Mouse (Mus musculus) left cerebral cortex, postnatal 25 days (tissue): Measurements from ENCODE around the gene Sox13. TPM values are rescaled to one million over a fixed set of nuclear protein-coding genes. Genes with fewer than 3 reads are reported as not detected.
A peak's percentile ranks its signal among the peaks of the same experiment; 100 is the strongest.

Source experiments
- DNase-seq, 2 experiments: peaks; one replicate each; pipeline ENCODE4 v3.0.0; 2022; ENCODE audit warnings: low spot score in 2 of 2, mixed read lengths in 1 of 2
- intact Hi-C: fragments of 180-260 bp; cut with DNase I; formaldehyde crosslinking; loops from one replicate; pipeline ENCODE4 v1.15.1; 2025
- total RNA-seq, 2 experiments: library from RNA; stranded (reverse); gene quantifications; 2 replicates each; pipeline ENCODE4 v1.2.3; 2021

The Sox13 gene
- total RNA-seq: 10 to 100 TPM in 1 of 2 experiments, 1 to 10 TPM in 1; 7.6 to 11.0 TPM

DNA sequence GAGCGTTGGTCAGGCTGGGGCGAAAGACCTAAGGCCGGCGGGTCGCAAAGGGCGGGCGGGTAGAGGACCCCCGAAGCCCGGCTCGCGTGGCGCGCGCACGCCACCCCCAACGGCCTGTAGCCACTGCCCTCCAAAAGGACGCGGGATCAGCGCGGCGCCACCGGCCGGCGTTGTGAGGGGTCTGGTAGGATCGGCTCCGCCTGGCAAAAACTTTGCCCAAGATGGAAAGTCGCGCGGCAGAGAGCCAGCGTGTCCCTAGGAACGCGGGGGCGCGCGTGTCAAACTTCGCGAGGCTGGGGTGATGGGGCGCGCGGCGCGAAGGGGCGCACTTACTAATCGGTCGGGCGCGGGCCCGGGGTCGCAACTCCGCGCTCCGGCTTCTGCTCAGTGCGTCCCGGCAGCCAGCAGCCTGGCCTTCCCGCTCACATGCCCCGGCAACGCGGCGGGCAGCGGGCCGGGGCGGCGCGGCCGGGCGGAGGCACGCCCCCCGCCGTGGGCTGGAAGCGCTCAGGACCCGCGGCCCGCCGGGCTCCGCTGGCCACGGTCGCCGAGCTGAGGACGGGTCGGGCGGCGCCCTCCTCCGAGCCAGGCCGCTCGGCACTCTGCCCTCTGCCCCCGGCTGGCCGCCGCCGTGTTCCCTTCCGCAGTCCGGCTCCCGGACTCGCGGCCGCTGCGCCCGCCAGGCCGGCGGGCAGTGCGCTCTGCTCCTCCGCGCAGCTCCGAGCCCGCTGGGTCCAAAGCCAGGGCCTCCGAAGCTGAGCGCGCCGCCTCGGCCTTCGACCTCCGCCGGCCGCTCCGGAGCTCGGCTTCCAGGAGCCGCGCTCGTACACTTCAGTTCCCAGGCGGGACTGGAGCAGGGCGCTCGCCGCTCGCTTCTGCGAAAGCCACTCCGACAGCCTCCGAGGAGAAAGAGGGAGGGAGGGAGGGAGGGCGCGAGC is at the start of gene Sox13:
Gene Sox13, minus strand, starts transcription at position 835 of the 938 bp plus-strand sequence.
- intact Hi-C loops: loop anchor here (2.0 kb wide), 2 partner anchors 39 to 69 kb away; no protein-coding TSS in a partner anchor

DNA sequence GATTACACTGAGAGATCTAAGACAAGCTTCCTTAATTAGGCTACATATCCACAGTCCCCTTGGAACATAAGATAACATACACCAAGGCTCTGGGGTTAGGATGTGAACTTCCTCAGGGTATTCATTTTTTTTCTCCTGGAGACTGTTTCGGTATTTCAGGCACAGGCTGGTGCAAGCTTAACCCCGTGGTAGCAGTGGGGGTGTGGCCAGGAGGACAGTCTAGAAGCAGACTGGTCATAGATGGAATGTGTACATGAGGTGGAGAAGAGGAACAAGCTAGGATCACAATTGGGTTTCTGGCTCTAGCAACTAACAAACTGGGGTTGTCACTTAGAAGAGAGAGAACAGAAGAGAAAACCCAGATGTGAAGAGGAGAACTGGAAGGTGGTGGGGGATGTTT is 47.4 kb upstream of the Sox13 start:
- no peak for DNase-seq
- intact Hi-C loops: no loop called here

More for the DNA sequence above, at the start of gene Sox13:
- peak; percentile 26 to 37 for DNase-seq

DNA sequence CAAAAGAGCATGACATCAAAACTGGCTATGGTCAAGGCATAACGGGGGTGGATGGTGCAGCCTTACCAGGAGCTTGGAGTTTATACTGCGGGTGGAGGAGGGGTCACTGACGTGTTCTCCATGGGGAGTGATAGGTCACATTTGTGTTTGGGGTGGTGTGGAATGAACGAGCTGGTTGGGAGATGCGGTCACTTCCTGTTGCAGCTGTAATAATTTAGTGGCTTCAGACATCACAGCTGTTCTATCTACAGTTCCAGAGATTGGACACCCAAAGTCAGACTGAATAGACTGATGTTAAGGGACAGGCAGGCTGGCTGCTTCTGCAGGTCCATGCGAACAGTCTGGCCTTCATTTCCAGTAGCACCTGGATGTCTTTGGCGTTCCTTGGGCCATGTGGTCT is 46.9 kb upstream of the Sox13 start:
- intact Hi-C loops: no loop called here
- DNase-seq: no peak

DNA sequence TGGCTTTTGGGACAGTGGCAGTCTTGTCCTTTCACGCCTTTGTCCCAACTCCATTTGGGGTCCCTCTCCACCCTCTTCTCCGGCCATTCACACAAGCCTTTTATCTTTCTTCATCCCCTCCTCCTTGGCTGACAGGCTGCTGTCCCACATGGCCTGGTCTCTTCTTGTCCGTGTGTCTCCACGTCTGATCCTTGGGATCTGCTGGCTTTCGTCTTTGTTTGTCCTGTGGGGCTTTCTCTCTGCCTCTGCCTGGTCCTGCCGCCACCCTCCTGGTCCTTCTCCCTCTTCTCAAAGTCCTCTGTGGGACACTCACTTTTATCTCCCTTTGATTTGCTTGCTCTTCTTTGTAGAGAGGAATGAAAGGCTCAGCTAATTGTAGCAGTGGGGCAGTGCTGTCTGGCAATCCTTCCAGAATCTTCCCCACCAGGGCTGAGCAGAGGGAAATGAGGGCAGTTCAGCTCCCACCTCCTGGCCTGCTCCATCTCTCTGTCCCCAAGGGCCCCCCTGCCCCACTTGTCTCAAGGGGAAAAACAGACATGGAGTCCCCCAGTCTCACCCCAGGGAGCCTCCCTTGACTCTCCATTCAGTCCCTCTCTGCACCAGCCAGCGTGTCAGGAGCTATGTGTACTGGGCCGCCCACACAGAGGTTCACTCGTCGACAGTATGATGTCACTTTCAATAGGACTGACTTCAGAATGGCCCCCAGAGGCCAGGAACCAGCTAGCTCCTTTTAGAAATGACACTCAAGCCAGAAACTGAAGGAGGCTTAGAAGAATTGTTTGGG is 46.3 kb upstream of the Sox13 start:
- DNase-seq: no peak
- intact Hi-C loops: no loop called here

DNA sequence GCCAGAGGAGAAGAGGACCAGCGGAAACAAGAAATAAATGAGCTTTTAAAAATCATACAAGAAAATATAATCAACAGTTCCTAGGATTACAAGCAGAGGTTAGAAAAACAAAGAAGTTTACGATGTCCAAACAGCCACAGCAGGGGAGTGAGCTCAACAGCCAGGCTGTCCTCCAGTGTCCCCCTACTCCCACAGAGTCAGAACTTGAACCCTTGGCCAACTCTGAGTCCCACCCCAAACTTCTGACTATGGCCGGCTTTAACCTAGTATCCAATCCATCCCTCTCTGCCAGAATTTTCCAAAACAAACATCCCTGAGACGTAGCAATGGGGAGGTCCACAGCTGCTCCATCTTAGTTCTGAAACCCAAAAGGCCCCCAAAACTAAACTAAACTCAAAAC is 45.0 kb upstream of the Sox13 start:
- intact Hi-C loops: no loop called here
- DNase-seq: no peak

DNA sequence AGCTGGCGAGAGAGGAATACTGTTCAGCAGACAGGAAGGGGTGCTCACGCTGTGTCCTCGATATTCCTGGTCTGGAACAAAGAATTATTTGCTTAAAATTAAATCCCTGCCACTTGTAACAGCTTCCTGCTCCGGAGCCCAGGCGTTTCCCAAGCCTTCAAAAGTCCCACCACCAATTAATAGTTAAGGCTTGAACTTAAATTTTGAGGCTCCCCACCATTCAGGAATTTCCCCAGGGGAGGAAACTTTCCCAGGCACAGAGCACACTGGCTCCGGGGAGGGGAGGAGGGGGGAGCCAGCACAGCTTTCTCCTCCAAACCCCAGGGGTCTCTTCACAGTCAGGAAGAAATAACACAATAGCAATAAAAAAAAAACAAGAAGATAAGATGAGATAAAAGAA is 44.6 kb upstream of the Sox13 start:
- no peak for DNase-seq
- intact Hi-C loops: no loop called here

DNA sequence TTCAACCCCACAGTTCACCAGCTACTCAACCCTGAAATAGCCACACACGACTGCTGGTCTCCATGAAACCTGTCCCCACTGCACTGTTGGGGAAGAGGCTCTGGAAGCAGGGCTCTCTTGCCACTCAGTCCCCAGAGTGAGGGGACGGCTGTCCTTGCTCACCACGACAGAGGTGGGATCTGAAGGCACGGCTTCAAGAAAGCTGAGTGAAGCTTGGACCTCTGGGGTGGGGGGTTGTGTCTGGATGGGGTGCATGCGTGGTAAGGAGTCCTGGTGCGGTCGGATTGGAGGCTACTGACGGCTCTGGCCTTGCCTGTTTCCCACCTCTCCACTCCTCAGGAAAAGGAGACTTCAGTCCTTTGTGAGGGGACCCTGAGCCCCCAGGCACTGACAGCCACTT is 43.7 kb upstream of the Sox13 start:
- intact Hi-C loops: no loop called here
- no peak for DNase-seq

DNA sequence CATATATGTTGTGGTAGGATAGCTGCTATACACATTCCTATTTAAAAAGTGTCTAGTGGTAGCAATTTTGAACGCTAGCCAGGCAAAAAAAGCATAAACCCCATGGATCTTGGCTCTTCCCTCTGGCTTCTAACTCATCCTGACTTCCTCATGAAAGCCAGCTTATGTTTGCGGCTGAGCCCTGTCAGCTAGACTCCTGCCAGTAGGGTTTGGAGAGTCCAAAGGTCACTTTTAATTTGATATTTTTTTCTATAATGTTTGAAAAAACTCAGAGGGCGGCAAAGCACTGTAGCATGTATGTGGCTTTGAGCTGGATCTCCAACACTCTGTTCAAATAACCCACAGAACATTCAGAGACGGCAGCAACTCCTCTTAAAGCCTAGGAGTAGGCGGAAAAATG is 39.0 kb upstream of the Sox13 start:
- intact Hi-C loops: no loop called here

DNA sequence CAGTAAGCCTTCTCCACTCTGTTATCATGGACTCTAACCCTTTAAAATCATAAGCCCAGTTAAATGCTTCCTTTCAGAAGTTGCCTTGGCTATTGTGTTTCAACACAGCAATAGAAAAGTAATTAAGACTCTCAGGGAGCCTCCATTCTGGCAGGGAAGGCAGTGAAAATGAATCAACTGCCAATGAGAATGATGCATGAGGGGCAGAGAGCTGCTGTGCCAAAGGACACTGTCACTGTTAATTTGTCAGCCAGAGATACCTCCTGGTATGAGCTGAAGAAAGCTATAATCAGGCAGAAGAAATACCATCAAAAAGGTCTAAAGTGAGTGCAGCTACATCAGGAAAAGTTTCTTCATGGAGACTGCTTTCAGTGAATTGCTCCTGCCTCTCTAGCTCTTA is 36.8 kb upstream of the Sox13 start:
- no peak for DNase-seq
- intact Hi-C loops: no loop called here

More for the DNA sequence above, 39.0 kb upstream of the Sox13 start:
- no peak for DNase-seq

DNA sequence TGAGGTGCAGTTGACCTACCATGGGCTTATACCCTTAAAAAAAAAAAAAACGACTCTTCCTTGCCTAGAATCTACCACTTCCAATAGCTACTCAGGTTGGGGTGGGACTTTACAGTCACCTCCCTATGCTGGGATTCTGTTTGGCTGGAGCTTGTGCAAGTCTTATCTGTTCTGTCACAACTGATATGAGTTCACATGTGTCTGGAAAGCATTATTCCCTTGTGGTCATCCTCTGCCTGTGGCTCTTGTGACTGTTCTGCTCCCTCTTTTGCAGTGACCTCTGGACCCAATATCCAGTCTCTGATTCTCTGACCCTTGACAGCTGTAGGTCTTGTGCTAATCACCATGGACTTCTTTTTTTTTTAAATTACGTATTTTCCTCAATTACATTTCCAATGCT is 31.9 kb upstream of the Sox13 start:
- no peak for DNase-seq
- intact Hi-C loops: no loop called here

DNA sequence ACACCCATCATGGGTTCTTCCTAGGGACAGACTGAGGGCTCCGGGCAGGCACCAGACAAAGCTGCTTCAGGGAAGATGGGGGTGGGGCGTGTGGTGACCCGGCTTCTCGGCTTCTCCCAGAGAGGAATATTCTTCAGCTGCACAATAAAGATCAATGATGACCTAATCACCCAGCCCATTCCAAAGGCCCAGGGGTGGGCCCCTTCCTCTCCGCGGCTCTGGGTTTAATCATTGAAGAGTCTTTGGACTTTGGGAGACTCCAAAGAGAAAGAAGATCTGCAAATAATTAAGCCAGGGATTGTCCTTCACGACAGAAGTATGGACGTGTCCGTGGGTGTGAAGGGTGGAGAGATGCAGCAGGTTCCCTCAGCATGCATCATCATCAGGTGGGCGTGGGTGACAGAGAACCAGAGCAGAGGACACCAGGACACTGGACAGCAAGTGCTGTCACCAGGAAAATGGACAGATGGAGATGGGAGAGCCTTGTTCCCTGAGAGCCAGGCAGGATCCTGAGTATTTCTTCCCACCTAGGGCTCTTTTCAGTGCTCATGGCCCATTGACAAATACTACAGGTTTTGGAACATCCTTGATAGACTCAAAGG is 28.5 kb upstream of the Sox13 start:
- intact Hi-C loops: loop anchor here (5.0 kb wide), 1 partner anchor 60 kb away; no protein-coding TSS in a partner anchor
- no peak for DNase-seq

DNA sequence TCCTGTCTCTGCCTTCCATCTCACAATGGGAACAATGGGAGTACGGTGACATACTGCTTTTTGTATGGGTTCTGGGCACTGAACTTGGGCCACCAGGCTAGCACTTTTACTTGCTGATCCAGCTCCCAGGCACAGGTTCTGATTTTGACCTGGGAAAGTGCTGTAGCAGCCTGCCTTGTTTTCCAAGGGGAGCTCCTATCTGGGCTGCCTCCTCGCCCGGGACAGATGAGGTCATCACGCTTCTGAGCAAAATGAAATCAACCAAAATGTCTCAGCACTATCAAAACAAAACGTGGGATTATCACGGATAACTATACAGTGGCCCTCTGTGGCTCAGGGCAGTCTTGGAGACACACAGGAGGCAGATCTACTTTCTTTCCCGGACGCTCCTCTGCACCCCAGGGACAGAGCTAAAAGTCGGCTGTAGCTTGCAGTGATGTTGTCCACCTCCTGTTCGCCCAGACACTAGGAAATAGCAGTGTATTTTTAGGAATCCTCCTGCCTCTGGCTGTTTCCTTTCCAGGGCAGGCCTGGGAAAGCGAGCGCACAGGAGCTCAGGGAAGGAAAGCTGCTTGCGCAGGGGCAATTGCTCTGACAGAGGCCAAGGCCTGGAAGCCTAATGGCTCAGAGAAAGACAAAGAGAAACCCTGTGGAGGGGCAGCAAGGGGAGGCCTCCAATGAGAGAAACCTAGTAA is 27.8 kb upstream of the Sox13 start:
- DNase-seq: no peak
- intact Hi-C loops: loop anchor here (5.0 kb wide), 1 partner anchor 60 kb away; no protein-coding TSS in a partner anchor

DNA sequence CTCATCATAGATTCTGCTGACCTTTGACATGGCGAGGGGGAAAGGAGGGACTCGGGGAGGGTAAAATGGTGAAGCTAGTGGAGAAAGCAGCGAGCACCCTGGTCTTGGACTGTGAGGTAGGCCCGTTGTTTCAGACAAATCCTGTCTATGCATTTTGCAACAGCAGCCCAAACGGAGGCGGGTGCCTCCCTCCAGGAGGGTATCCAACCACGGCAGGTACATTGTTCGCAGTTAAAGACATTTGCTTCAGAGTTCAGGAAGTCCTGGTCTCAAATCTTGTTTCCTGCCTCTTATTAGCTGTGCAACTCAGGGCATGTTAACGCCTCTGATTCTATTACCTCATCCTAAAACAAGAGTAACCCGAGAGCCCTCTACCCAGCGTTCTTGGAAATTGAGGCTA is 26.8 kb upstream of the Sox13 start:
- intact Hi-C loops: loop anchor here (5.0 kb wide), 1 partner anchor 59 kb away; no protein-coding TSS in a partner anchor

DNA sequence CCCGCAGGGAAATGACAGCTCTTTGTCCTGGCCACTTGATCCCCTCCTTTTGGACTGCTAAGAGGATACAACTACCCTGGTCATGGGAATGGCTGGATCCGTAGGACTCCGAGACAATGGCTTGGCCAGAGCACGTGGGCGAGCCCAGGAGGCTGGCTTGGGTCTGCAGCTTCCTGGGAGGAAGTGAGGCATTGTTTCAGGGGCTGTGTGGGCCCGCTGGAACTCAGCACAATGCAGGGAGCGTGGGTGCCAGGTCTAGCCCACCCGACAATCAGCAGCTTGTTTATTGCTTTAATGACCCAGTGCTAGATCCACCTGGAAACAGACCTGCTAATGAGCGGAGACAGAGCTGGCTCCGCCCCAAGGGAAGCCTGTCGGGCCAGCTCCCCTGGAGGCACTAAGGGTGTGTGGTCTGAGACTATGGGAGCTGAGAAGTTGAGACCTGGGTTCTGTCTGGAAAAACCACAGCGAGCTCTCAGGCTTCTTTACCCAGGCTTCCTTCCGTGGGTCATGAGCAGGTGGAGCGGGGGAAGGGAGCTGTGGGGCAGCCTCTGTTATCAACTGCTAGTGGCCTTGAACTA is 24.3 kb upstream of the Sox13 start:
- intact Hi-C loops: loop anchor here (5.0 kb wide), 1 partner anchor 44 kb away; no protein-coding TSS in a partner anchor
- DNase-seq: no peak

More for the DNA sequence above, 26.8 kb upstream of the Sox13 start:
- DNase-seq: no peak

DNA sequence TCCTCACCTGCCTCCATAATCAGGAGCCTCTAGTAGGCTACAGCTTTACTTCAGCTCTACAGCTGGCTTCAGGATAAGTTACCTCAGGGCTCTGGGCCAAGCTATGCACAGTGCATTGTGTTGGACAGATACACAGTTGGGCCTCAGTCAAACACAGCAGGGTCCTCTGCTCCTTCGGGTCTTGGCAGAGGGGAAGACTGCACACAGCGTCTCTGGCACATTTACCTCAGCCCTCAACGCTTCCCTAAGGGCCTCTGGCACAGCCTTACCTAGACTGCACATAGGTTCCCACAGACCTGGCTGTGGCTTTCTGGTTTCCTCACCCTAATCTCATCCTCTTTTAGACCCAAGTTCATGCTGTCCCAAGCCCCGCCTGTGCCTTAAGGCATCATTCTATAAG is 22.1 kb upstream of the Sox13 start:
- intact Hi-C loops: loop anchor here (5.0 kb wide), 1 partner anchor 46 kb away; no protein-coding TSS in a partner anchor

DNA sequence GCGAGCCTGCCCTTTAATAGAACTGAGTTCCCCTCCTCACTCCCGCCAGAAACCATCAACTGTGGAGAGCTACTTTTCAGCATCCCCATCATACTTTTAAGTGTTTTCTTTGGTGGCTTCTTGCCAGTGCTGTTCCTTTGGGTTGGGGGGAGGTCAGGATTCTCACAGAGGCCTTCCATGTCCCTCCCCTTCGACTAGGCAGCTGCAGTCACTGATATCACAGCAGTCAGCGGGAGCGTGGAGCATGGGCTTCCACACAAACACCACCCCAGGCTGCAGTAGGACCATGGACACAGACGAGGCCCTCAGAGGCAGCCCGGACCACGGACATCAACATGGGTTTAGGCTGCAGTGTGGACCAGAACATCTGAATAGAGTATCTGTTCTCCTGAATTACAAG is 20.1 kb upstream of the Sox13 start:
- DNase-seq: no peak

More for the DNA sequence above, 22.1 kb upstream of the Sox13 start:
- no peak for DNase-seq

DNA sequence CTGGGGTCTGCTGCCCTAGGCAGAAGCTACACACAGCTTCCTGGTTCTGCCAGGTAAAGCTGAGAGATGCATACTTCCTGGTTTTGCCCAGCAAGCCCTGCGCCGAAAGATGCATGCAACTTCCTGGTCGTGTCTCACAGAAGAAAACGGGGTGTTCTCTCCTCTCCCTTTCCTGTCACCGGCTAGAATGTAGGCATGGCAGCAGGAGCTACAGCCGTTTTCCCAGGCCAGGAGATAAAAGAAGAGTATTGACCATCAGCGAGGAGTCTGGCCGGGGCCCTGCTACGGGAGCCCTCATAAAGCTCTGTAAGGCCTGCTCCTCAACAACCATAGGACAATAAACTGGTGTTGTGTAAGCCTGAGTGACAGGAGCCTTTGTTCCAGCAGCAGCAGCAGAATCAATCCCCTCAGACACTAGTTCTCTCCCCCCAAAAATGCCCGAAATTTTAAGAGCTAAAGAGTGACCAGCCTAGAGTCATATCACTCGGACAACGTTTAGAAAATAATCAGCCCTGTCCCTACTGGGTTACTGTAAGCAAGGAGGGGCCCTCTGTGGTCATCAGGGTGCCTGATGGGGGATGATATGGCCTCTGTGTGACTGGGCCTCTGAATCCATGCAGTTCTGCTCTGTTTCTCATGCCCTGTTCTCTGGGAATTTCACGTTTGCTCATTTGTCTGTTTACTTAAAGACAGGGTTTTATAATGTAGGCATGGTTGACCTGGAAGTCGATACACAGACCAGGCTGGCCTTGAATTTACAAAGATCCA is 13.9 kb upstream of the Sox13 start:
- no peak for DNase-seq
- intact Hi-C loops: no loop called here

More for the DNA sequence above, 20.1 kb upstream of the Sox13 start:
- intact Hi-C loops: no loop called here

DNA sequence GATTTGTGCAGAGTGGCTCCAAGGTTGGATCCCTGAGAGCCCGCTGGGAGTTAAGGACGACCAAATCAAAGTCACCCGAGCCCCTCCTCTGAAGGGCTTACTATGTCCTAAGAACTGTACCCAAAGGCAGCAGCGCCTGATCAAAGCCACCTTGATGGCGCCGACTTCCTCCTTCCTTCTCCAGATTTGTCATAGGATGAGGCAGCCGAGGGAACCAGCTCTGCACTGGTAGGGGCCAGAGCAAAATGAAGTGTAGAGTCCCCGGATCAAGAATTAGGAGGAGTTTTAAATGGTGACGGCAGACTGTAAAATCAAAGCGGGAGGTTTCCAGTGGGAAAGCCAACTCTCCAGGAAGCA is 10.6 kb upstream of the Sox13 start:
- DNase-seq: no peak
- intact Hi-C loops: no loop called here
